Mouse (Mus musculus): Measurements from ENCODE around the gene Slc22a14.

DNA sequence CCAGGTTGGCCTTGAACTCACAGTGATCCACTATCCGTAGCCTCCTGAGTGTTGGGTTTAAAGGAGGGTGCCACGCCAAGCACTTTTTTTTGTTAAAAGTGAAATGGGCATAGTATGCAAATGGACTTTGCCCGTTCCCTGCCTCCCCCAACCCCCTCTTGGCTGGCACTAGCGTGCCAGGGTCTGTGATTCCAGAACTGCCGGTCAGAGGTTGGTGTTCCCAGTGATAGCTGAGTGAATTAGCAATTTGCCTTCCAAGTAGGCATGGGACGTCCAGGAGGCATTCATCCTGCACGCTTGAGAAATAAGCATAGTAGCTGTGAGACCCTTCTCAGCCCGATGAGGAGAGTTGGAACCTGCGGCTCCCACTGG is 7.3 kb downstream of the Slc22a14 start:
- TF ChIP-seq CTCF (IDR thresholded peaks at IDR 0.05; ENCODE audit: borderline replicate concordance, insufficient read depth, low read depth, low read length), result no peak
- no peak for TF ChIP-seq POLR2A (IDR thresholded peaks at IDR 0.05; ENCODE audit: borderline replicate concordance, insufficient read depth, low read length)

Data from cerebellum, adult 2 months (tissue).